Mouse (Mus musculus) thymus, adult 2 months (tissue): ENCODE data around the gene Fyb2.

Experiments used
- CTCF ChIP-seq: fragments of 200-500 bp; IDR thresholded peaks from 2 replicates; pipeline ENCODE4 v1.5.1; 2012; ENCODE audit warnings: mild to moderate bottlenecking, control low read depth, low read length, moderate library complexity, borderline replicate concordance; ENCODE audit not compliant: control insufficient read depth, poor library complexity, insufficient read depth; ENCODE audit errors: extremely low read depth
- POLR2A ChIP-seq: fragments of 200-500 bp; IDR thresholded peaks from 2 replicates; pipeline ENCODE4 v1.6.1; 2012; ENCODE audit warnings: mild to moderate bottlenecking, low read length, control low read depth, moderate library complexity; ENCODE audit not compliant: control insufficient read depth, poor library complexity, insufficient read depth; ENCODE audit errors: extremely low read depth

DNA sequence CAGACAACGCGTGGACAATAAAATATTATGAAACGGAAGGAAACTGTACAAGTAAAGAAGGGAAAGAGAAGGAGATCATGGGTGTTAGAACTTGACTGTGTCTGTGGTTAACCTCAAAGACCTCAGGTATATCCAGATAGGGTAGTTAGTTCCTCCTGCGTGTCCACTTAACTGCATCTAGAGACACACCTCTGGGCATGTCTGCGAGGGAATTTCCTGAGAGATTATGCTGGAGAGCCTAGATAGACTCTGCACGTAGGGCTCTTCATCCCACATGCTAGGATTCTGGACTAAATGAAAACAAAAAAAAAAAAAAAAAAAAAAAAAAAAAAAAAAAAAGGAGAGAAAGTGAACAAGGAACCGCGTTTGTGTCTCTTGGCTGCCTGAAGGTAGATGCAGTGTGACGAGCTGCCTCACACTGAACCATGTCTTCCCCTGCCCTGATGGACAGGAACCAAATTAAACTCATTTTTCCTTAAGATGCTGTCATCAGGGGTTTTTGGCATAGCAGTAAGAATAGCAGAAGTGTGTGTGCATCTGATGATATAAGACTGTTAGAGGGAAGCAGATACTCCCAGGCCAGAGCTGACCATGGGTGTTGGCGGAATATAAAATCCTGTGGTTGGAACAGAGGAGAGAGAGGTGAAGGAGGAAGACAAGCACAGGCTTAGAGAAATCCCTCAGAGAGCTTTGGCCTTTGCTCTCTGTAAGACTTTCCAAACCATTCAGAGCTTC is 80.1 kb downstream of the Fyb2 start:
- TF ChIP-seq CTCF (no peak), POLR2A (no peak)
